Mouse (Mus musculus) cerebellum, adult 2 months (tissue): Measurements from ENCODE around the gene Tut4.

Source experiments
- CTCF ChIP-seq: fragments of 200-500 bp; IDR thresholded peaks from 2 replicates; pipeline ENCODE4 v1.5.1; 2011; ENCODE audit warnings: low read depth, mild to moderate bottlenecking, control low read depth, low read length, moderate library complexity, borderline replicate concordance; ENCODE audit not compliant: insufficient read depth
- POLR2A ChIP-seq: fragments of 200-500 bp; IDR thresholded peaks from 2 replicates; pipeline ENCODE4 v1.6.1; 2011; ENCODE audit warnings: low read length, control low read depth, borderline replicate concordance; ENCODE audit not compliant: insufficient read depth

DNA sequence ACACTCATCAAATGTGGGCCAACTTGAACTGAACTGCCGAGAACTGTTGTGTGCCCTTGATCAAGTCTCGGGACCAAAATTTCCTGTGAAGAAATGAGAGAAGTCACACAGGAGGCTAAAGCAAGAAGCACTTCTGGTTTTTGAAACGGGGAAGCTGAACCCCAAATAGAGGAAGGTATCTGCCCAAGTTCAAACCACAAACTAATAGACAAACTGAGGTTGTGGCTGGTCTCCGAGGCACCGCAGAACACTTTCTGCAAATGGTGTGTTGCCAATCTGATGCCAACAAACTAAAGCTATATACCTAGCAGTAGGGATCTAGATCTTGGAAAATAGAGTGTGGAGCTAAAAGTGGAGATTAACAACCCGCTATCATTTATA, 30.9 kb upstream of the Tut4 start:
- no peak for TF ChIP-seq CTCF
- no peak for TF ChIP-seq POLR2A
